Mouse (Mus musculus) hindbrain, embryonic 16.5 days (tissue): ENCODE results near the gene Pde6d. TPM values are rescaled to one million over a fixed set of nuclear protein-coding genes. Genes with fewer than 3 reads are reported as not detected.
"Not testable (repeated sequence)": the region's sequence is repeated elsewhere in the genome, so short reads cannot be mapped to it uniquely, and the experiment has no call there.

Experiments used
- ATAC-seq: fragments of 200-750 bp; cut with Nextera tagmentation; 2 replicates; pipeline ENCODE4 v1.8.0; 2017; ENCODE audit warnings: moderate TSS enrichment, moderate library complexity
- H3K27ac ChIP-seq: fragments of 300-500 bp; sonication (generic); 2 replicates; pipeline ENCODE4 v1.5.1; 2014; ENCODE audit warnings: low read depth, mild to moderate bottlenecking, control low read depth, low read length, moderate library complexity
- H3K27me3 ChIP-seq: fragments of 300-500 bp; sonication (generic); replicated peaks from 2 replicates; pipeline ENCODE4 v1.6.1; 2014; ENCODE audit warnings: low read length; ENCODE audit not compliant: control insufficient read depth, insufficient read depth
- H3K36me3 ChIP-seq: fragments of 300-500 bp; sonication (generic); 2 replicates; pipeline ENCODE4 v1.6.1; 2014; ENCODE audit warnings: mild to moderate bottlenecking, low read length, moderate library complexity, mixed read lengths; ENCODE audit not compliant: control insufficient read depth, insufficient read depth
- H3K4me1 ChIP-seq: fragments of 300-500 bp; sonication (generic); 2 replicates; pipeline ENCODE4 v1.6.1; 2014; ENCODE audit warnings: low read depth, low read length; ENCODE audit not compliant: control insufficient read depth, insufficient read depth
- H3K4me2 ChIP-seq: fragments of 300-500 bp; sonication (generic); 2 replicates; pipeline ENCODE4 v1.6.1; 2014; ENCODE audit warnings: mild to moderate bottlenecking, low read length, control low read depth, moderate library complexity
- H3K4me3 ChIP-seq: fragments of 300-500 bp; sonication (generic); 2 replicates; pipeline ENCODE4 v1.5.1; 2014; ENCODE audit warnings: mild to moderate bottlenecking, low read length, control low read depth, moderate library complexity
- H3K9ac ChIP-seq: fragments of 300-500 bp; sonication (generic); 2 replicates; pipeline ENCODE4 v1.6.1; 2014; ENCODE audit warnings: low read depth, mild to moderate bottlenecking, control low read depth, low read length, moderate library complexity
- H3K9me3 ChIP-seq: fragments of 300-500 bp; sonication (generic); 2 replicates; pipeline ENCODE4 v1.6.1; 2014; ENCODE audit warnings: mild to moderate bottlenecking, low read length, moderate library complexity; ENCODE audit not compliant: control insufficient read depth
- WGBS: fragments of 180-500 bp; shearing (Covaris S2); extraction: QIAGEN DNeasy Blood & Tissue Kit; methylation state at CpG from one replicate; pipeline ENCODE4 v1.1.7; 2014; 5-methylcytosine and 5-hydroxymethylcytosine counted together
- polyA plus RNA-seq: library from polyadenylated mRNA; unstranded; fragments of >200 nt; fragmentation: Nextera tagmentation; extraction: Ambion mirVana; gene quantifications from 2 replicates; pipeline ENCODE4 v1.2.1, GENCODE M21; 2015

Pde6d gene
- polyA plus RNA-seq, 1 experiment from 2014 or later = 113 TPM

DNA sequence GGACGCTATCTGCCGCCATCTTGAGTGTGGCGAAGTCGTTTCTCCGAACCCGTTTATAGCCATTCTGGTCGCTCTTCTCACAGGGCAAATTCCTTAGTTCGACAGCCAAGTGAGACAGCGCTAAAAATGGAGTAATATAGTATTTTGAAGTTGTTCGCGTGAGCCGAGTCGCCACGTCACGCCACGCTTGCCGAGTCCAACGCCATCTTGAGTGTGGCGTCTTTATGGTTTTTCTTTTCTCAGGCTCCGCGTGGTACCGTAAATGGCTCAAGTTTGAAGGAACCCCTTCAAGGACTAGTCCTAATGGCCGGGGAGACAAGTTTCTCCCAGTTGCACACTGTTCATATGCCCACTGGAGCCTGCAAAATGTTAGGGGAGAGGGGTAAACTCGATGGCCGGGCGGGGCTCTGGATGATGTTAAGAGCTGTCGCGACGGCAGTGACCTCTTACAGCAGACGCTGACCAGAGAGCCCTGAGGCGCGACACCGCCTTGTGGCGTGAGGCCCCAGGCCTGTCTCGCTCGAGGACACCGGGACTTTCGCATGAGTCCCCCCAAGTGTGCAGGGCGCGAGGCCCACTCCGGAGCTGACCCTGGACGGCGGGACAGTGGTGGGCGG is 56.8 kb downstream of the Pde6d start:
- WGBS = under 1% methylated on average over 44 of the region's 44 CpGs
- H3K27me3 ChIP-seq = no peaks in the 10 kb centered on the region
- ATAC-seq = peak; percentile 18

DNA sequence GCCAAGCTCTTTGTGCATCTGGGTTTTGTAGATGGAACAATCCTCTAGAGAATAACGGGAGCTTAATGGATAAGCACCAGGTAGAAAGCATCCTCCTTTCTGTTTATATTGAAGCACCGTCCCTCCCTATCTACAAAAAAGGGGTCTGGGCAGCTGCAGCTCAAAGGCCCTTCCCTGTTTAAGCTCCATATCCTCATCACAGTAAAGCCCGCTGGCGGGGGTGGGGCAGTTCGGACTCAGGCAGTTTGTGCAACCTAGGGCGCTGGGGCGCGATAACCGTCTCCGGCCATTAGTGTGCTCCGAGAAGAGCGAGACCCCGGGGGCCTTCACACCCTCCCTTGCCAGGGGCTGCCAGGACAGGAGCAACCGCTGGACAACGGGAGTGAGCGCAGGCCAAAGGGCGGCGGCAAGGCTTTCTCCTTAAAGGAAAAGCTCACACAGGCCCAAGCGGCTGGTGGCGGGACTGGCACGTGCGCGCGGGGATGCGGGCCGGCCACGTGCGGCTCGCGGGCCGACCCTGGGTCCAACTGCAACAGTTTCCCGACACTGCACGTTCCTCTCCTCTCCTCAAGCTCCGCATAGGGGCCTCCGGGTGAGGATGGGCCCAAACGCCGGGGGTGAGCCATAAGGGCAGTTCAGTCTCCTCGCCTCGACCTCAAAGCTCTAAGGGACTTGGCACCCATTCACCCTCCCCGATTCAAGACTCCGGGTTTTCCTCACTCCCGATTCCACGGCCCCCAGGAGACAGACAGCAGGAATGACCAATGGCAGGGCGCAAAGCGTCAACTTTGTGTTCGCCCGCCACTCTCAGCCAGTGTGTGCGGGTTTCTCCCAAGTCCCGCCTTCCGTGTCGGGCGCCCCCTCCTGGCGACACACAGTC is 57.6 kb downstream of the Pde6d start:
- no peaks in the 10 kb centered on the region for H3K27me3 ChIP-seq
- no peaks in the 10 kb centered on the region for H3K9me3 ChIP-seq
- H3K4me1 ChIP-seq = peaks cover 24% of the 10 kb centered on the region
- peak overlapping the region; percentile 96 for H3K4me3 ChIP-seq
- peak overlapping the region; percentile 91 for H3K4me2 ChIP-seq
- peak overlapping the region; percentile 97 for H3K27ac ChIP-seq
- H3K9ac ChIP-seq = peak overlapping the region; percentile 72
- H3K36me3 ChIP-seq = no peaks in the 10 kb centered on the region
- WGBS = 2% methylated on average over 36 of the region's 53 CpGs
- peak; percentile 75 for ATAC-seq

More for the DNA sequence above, 56.8 kb downstream of the Pde6d start:
- H3K9me3 ChIP-seq = no peaks in the 10 kb centered on the region
- H3K4me2 ChIP-seq = peak overlapping the region; percentile 91
- H3K36me3 ChIP-seq = peaks cover under 1% of the 10 kb centered on the region; the same call in 1 of the 2 replicates
- peak overlapping the region; percentile 96 for H3K4me3 ChIP-seq
- peaks cover 24% of the 10 kb centered on the region for H3K4me1 ChIP-seq
- peak overlapping the region; percentile 97 for H3K27ac ChIP-seq
- H3K9ac ChIP-seq = peak overlapping the region; percentile 72

DNA sequence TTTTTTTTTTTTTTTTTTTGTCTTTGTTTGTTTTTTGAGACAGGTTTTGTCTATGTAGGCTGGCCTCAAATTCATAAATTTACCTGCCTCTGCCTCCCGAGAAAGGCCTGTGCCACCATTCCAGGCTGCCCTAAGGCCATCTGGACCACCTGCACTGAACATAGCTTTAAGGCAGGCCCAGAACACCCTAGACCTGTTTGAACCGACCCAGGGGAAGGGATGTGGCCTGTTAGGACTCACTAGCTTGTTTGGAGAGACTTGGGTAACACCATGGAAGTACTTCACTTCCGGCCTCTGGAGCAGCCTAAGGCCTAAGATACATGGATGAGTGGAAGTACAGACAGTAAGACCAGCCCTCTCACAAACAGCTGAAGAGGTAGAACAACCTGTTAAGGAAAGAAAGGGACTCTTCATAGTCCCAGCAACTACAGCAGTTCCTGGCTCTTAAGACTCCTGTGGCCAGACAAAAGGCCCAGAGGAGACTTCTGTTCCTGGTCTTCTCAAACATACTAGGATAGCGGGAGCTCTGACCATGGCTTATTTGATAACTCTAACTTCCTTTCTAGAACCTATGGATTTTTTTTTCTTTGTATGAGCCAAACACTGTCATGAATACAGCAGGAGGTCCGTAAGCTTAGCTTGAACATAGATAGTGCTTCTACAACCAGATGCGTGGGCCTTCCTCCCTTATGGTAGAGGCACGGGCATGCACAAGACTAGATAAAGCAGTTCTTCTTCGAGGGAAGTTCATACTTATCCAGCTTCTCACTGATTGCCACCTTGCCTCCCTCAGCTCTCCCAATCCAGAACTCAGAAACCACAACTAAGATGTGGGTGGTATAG is 58.4 kb downstream of the Pde6d start:
- peak overlapping the region; percentile 91 for H3K4me2 ChIP-seq
- H3K27ac ChIP-seq = peak overlapping the region; percentile 97
- ATAC-seq = no peak
- WGBS = 92% methylated on average over 8 of the region's 8 CpGs
- no peaks in the 10 kb centered on the region for H3K9me3 ChIP-seq
- no peaks in the 10 kb centered on the region for H3K27me3 ChIP-seq
- H3K4me1 ChIP-seq = peaks cover 15% of the 10 kb centered on the region
- H3K4me3 ChIP-seq = no peak overlapping the region
- H3K36me3 ChIP-seq = no peaks in the 10 kb centered on the region
- peak overlapping the region; percentile 55 for H3K9ac ChIP-seq

DNA sequence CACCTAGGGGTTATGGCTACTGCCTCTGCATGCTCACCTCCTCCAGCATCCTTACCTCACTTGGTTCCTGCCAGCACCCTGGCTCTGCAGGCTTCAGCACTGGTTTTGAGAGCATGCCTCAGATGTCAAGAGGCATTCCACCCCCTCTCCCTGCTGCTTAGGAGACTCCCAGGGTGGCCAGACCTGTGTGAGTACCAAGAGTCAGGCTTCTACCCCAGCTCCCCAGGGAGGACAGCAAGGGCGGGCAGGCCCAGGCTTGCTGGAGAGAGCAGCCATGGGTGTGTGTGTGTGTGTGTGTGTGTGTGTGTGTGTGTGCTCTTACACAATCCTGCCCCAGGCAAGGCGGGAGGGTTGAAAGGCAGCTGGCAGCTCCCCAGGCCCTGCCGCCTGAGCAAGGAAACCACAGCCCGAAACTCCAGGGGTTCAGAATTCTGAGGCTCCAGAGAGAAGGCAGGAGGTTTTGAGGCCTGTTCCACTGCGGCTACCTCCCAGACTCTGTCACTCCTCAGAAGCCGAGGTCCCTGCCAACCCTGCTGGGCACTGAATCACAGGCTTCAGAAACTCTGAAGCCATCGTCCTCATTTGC is 60.0 kb downstream of the Pde6d start:
- WGBS = 41% methylated on average over 7 of the region's 7 CpGs
- no peak for ATAC-seq
- peak overlapping the region; percentile 60 for H3K27ac ChIP-seq

DNA sequence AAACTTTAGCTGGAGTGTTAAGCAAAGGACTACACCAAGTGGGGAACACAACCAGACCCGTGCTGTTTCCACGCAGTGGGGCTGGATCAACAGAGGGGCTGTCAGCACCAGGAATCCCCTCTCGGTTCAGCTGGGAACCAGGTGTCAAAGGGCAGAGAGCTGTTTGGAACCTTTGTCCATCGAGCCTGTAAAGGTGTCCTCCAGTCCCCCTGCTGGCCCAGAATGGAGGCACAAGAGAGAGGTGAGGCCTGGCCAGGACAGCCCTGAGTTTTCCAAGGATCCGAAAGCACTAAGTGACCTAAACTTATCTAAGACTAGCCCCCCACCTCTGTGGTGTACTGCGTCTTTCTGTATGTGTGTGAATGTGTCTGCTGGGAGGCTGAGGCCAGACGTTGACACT is 62.1 kb downstream of the Pde6d start:
- Histone ChIP-seq H3K36me3 (no peaks in the 10 kb centered on the region), H3K4me2 (no peak overlapping the region), H3K27ac (no peak overlapping the region), H3K9ac (no peak overlapping the region), H3K27me3 (no peaks in the 10 kb centered on the region), H3K4me1 (peaks cover 13% of the 10 kb centered on the region), H3K4me3 (no peak overlapping the region), H3K9me3 (no peaks in the 10 kb centered on the region)
- no peak for ATAC-seq
- 45% methylated on average over 7 of the region's 7 CpGs for WGBS

More for the DNA sequence above, 60.0 kb downstream of the Pde6d start:
- no peaks in the 10 kb centered on the region for H3K36me3 ChIP-seq
- H3K4me1 ChIP-seq = peaks cover 13% of the 10 kb centered on the region
- H3K4me2 ChIP-seq = no peak overlapping the region
- H3K9me3 ChIP-seq = no peaks in the 10 kb centered on the region
- no peaks in the 10 kb centered on the region for H3K27me3 ChIP-seq
- H3K4me3 ChIP-seq = no peak overlapping the region
- H3K9ac ChIP-seq = peak overlapping the region; percentile 39

DNA sequence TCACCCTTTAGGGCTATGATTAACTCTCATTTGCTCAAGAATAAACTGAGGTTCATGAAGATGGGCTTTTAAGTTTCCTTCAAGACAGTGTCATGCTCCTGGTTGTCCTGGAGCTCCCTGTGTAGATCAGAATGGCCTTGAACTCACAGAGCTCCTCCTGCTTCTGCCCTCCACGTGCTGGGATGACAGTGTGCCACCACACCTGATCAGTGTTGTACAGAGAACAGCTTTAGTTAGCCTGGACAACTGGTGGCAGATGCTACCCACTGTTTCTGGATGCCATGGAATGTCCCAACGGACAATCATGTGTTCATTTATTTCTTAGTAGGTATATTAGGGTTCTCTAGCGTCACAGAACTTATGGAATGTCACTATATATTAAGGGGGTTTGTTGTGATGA is 65.4 kb downstream of the Pde6d start:
- Histone ChIP-seq H3K9ac (no peak overlapping the region), H3K36me3 (no peaks in the 10 kb centered on the region), H3K4me3 (no peak overlapping the region), H3K4me2 (no peak overlapping the region), H3K4me1 (peaks cover 1% of the 10 kb centered on the region; the same call in 1 of the 2 replicates), H3K27me3 (no peaks in the 10 kb centered on the region), H3K9me3 (no peaks in the 10 kb centered on the region), H3K27ac (no peak overlapping the region)
- 63% methylated on average over 3 of the region's 3 CpGs for WGBS
- no peak for ATAC-seq

DNA sequence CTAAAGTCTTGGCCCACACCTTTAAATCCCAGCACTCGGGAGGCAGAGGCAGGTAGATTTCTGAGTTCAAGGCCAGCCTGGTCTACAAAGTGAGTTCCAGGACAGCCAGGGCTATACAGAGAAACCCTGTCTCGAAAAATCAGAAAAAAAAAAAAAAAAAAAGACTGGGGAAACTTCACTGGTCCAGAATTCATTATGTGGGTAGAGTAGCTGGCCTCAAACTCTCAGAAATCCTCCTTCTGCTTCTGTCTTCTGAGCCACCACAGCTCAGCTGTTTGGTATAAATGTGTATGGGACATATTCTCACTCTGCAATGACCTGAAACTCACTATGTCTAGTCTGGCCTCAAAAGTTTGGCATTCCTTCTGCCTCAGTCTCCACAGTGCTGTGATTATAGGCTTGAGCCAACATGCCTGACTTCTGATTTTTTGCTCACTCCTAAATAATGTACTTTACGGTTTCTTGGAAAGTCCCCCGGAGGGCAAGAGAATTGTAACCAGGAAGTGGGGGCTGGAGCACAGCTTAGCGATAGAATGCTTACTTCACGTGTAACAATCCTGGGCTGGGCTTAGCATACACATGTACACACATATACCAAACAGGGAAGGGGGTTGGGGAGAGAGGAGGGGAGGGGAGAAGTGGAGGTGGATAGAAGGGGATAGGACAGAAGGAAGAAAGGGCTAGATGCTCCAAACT is 66.6 kb downstream of the Pde6d start:
- WGBS = 76% methylated on average over 6 of the region's 6 CpGs
- ATAC-seq = no peak
- no peak overlapping the region for H3K27ac ChIP-seq
- H3K9ac ChIP-seq = no peak overlapping the region
- H3K36me3 ChIP-seq = no peaks in the 10 kb centered on the region
- no peaks in the 10 kb centered on the region for H3K27me3 ChIP-seq
- H3K4me3 ChIP-seq = no peak overlapping the region
- H3K4me2 ChIP-seq = no peak overlapping the region
- H3K9me3 ChIP-seq = no peaks in the 10 kb centered on the region
- peaks cover 2% of the 10 kb centered on the region for H3K4me1 ChIP-seq

DNA sequence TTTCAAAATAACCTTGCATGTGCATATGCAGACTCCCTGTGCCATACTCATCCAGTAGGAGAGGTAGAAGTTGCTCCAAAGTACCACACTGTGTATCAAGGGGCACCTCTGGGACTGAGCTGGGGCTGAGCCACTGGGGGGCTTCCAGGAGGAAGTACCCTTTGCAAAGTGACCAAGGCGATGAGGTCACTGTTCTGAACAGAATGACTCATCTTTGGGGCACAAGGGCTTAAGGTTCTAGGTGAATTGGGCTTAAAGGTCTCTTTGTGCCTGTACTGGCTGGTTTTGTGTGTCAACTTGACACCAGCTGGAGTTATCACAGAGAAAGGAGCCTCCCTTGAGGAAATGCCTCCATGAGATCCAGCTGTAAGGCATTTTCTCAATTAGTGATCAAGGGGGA is 69.4 kb downstream of the Pde6d start:
- not testable (repeated sequence) for H3K9ac ChIP-seq, ATAC-seq, H3K4me1 ChIP-seq, H3K27me3 ChIP-seq, H3K36me3 ChIP-seq, H3K9me3 ChIP-seq, H3K4me3 ChIP-seq, H3K4me2 ChIP-seq, H3K27ac ChIP-seq
- 86% methylated on average over 1 of the region's 1 CpGs for WGBS
